Mouse (Mus musculus) ES-Bruce4 (cell line): ENCODE data around the gene Adam15. TPM values are rescaled to one million over a fixed set of nuclear protein-coding genes. Genes with fewer than 3 reads are reported as not detected.

Source experiments
- H3K27ac ChIP-seq: 2 replicates; pipeline ENCODE4 v1.5.1; 2012; ENCODE audit warnings: low read length, inconsistent platforms; ENCODE audit not compliant: insufficient read depth
- H3K27me3 ChIP-seq: 2 replicates; pipeline ENCODE4 v1.6.1; 2012; ENCODE audit warnings: mild to moderate bottlenecking, low read length, inconsistent platforms; ENCODE audit not compliant: control insufficient read depth, poor library complexity, insufficient read depth, severe bottlenecking
- H3K36me3 ChIP-seq: 2 replicates; pipeline ENCODE4 v1.6.1; 2012; ENCODE audit warnings: inconsistent platforms, mild to moderate bottlenecking, low read length, moderate library complexity; ENCODE audit not compliant: control insufficient read depth, poor library complexity, insufficient read depth, severe bottlenecking
- H3K4me1 ChIP-seq: one replicate; pipeline ENCODE4 v1.8.1; 2011; ENCODE audit warnings: low read length; ENCODE audit not compliant: control insufficient read depth, insufficient read depth
- H3K4me3 ChIP-seq: 2 replicates; pipeline ENCODE4 v1.5.1; 2011; ENCODE audit warnings: low read depth, mild to moderate bottlenecking, low read length
- H3K9ac ChIP-seq: 2 replicates; pipeline ENCODE4 v1.6.1; 2012; ENCODE audit warnings: low read depth, mild to moderate bottlenecking, inconsistent platforms; ENCODE audit not compliant: poor library complexity, severe bottlenecking
- H3K9me3 ChIP-seq: replicated peaks from 2 replicates; pipeline ENCODE4 v1.6.1; 2012; ENCODE audit warnings: mild to moderate bottlenecking, low read length, inconsistent platforms; ENCODE audit not compliant: control insufficient read depth, poor library complexity, insufficient read depth, severe bottlenecking
- CTCF ChIP-seq: IDR thresholded peaks from one replicate; pipeline ENCODE4 v1.8.1; 2011; ENCODE audit warnings: low read depth, low read length
- EP300 ChIP-seq: IDR thresholded peaks from 2 replicates; pipeline ENCODE4 v1.6.1; 2011; ENCODE audit warnings: low read depth, low read length; ENCODE audit not compliant: insufficient read depth
- POLR2A ChIP-seq: IDR thresholded peaks from one replicate; pipeline ENCODE4 v1.8.1; 2011; ENCODE audit warnings: low read length; ENCODE audit not compliant: insufficient read depth
- polyA plus RNA-seq: library from polyadenylated mRNA; stranded (reverse); fragments of >200 nt; gene quantifications from 2 replicates; pipeline ENCODE4 v1.2.4, GENCODE M21; 2011; ENCODE audit warnings: low read depth; ENCODE audit not compliant: missing spikeins, insufficient read depth, insufficient read length

The Adam15 gene
- polyA plus RNA-seq, 1 experiment: 25.2 TPM

- no peak for TF ChIP-seq EP300
- no peak for TF ChIP-seq CTCF
- no peak for TF ChIP-seq POLR2A
- Histone ChIP-seq H3K9me3 (no peaks in the 10 kb centered on the region), H3K9ac (peak overlapping the region; percentile 5; the same call in 1 of the 2 replicates), H3K36me3 (no peaks in the 10 kb centered on the region), H3K4me3 (no peak overlapping the region), H3K27ac (no peak overlapping the region), H3K27me3 (no peaks in the 10 kb centered on the region), H3K4me1 (no peaks in the 10 kb centered on the region)
Measured at GRCm38 (mm10) chr3:89299499-89299898, 50.3 kb downstream of the Adam15 start.

GRCm38 (mm10) chr3:89298908-89299307 is 50.9 kb downstream of the Adam15 start:
- H3K27ac ChIP-seq: no peak overlapping the region
- no peaks in the 10 kb centered on the region for H3K4me1 ChIP-seq
- H3K9ac ChIP-seq: no peak overlapping the region
- H3K27me3 ChIP-seq: no peaks in the 10 kb centered on the region
- TF ChIP-seq POLR2A: no peak
- TF ChIP-seq EP300: no peak
- TF ChIP-seq CTCF: no peak
- no peaks in the 10 kb centered on the region for H3K36me3 ChIP-seq
- no peaks in the 10 kb centered on the region for H3K9me3 ChIP-seq
- H3K4me3 ChIP-seq: no peak overlapping the region

- Histone ChIP-seq H3K4me1 (no peaks in the 10 kb centered on the region), H3K9me3 (no peaks in the 10 kb centered on the region), H3K9ac (no peak overlapping the region), H3K4me3 (no peak overlapping the region), H3K27me3 (no peaks in the 10 kb centered on the region), H3K36me3 (no peaks in the 10 kb centered on the region), H3K27ac (no peak overlapping the region)
- TF ChIP-seq POLR2A (no peak), EP300 (no peak), CTCF (no peak)
Measured at GRCm38 (mm10) chr3:89296761-89297396, 52.9 kb downstream of the Adam15 start.

GRCm38 (mm10) chr3:89295685-89296230 is 54.0 kb downstream of the Adam15 start:
- no peaks in the 10 kb centered on the region for H3K27me3 ChIP-seq
- no peak overlapping the region for H3K4me3 ChIP-seq
- H3K27ac ChIP-seq: no peak overlapping the region
- no peak overlapping the region for H3K9ac ChIP-seq
- TF ChIP-seq CTCF: no peak
- no peak for TF ChIP-seq POLR2A
- no peak for TF ChIP-seq EP300
- no peaks in the 10 kb centered on the region for H3K9me3 ChIP-seq
- H3K36me3 ChIP-seq: no peaks in the 10 kb centered on the region
- no peaks in the 10 kb centered on the region for H3K4me1 ChIP-seq

- H3K27me3 ChIP-seq: no peaks in the 10 kb centered on the region
- H3K4me3 ChIP-seq: no peak overlapping the region
- TF ChIP-seq POLR2A: no peak
- no peak for TF ChIP-seq EP300
- TF ChIP-seq CTCF: no peak
- no peaks in the 10 kb centered on the region for H3K36me3 ChIP-seq
- no peak overlapping the region for H3K27ac ChIP-seq
- H3K9me3 ChIP-seq: no peaks in the 10 kb centered on the region
- no peak overlapping the region for H3K9ac ChIP-seq
- H3K4me1 ChIP-seq: no peaks in the 10 kb centered on the region
Measured at GRCm38 (mm10) chr3:89294195-89294594, 55.6 kb downstream of the Adam15 start.

- H3K27ac ChIP-seq: no peak overlapping the region
- H3K4me1 ChIP-seq: no peaks in the 10 kb centered on the region
- H3K36me3 ChIP-seq: no peaks in the 10 kb centered on the region
- no peaks in the 10 kb centered on the region for H3K27me3 ChIP-seq
- H3K9ac ChIP-seq: no peak overlapping the region
- no peak overlapping the region for H3K4me3 ChIP-seq
- no peaks in the 10 kb centered on the region for H3K9me3 ChIP-seq
- no peak for TF ChIP-seq EP300
- no peak for TF ChIP-seq CTCF
- TF ChIP-seq POLR2A: no peak
Measured at GRCm38 (mm10) chr3:89293247-89293918, 56.4 kb downstream of the Adam15 start.
